Mouse (Mus musculus) lung, embryonic 15.5 days (tissue): ENCODE results near the gene Zc3h13. TPM values are rescaled to one million over a fixed set of nuclear protein-coding genes. Genes with fewer than 3 reads are reported as not detected.

Source experiments
- ATAC-seq: fragments of 200-750 bp; cut with Nextera tagmentation; 2 replicates; pipeline ENCODE4 v1.8.0; 2017; ENCODE audit warnings: moderate number of reproducible peaks, borderline replicate concordance; ENCODE audit not compliant: low FRiP score, low TSS enrichment; ENCODE audit errors: extremely low read depth
- H3K27ac ChIP-seq: fragments of 300-500 bp; sonication (generic); 2 replicates; pipeline ENCODE4 v1.5.1; 2015; ENCODE audit warnings: moderate library complexity, mild to moderate bottlenecking, inconsistent platforms
- H3K27me3 ChIP-seq: fragments of 300-500 bp; sonication (generic); 2 replicates; pipeline ENCODE4 v1.6.1; 2015; ENCODE audit warnings: inconsistent platforms
- H3K36me3 ChIP-seq: fragments of 300-500 bp; sonication (generic); 2 replicates; pipeline ENCODE4 v1.6.1; 2015; ENCODE audit warnings: inconsistent platforms
- H3K4me1 ChIP-seq: fragments of 300-500 bp; sonication (generic); 2 replicates; pipeline ENCODE4 v1.6.1; 2015; ENCODE audit warnings: inconsistent platforms
- H3K4me2 ChIP-seq: fragments of 300-500 bp; sonication (generic); 2 replicates; pipeline ENCODE4 v1.6.1; 2015; ENCODE audit warnings: inconsistent platforms, mild to moderate bottlenecking, moderate library complexity
- H3K4me3 ChIP-seq: fragments of 300-500 bp; sonication (generic); 2 replicates; pipeline ENCODE4 v1.5.1; 2015; ENCODE audit warnings: mild to moderate bottlenecking, inconsistent platforms
- H3K9ac ChIP-seq: fragments of 300-500 bp; sonication (generic); 2 replicates; pipeline ENCODE4 v1.6.1; 2015; ENCODE audit warnings: inconsistent platforms
- H3K9me3 ChIP-seq: fragments of 300-500 bp; sonication (generic); 2 replicates; pipeline ENCODE4 v1.6.1; 2016; ENCODE audit warnings: inconsistent platforms
- WGBS: fragments of 180-500 bp; shearing (Covaris S2); methylation state at CpG from one replicate; pipeline ENCODE4 v1.1.7; 2015; 5-methylcytosine and 5-hydroxymethylcytosine counted together
- microRNA-seq: library from miRNA; unstranded; fragments of <30 nt; microRNA quantifications from one replicate; pipeline ENCODE4, GENCODE M21; 2016
- polyA plus RNA-seq: library from polyadenylated mRNA; unstranded; fragments of >200 nt; fragmentation: Nextera tagmentation; extraction: Ambion mirVana; gene quantifications from 2 replicates; pipeline ENCODE4 v1.2.1, GENCODE M21; 2015

Zc3h13 gene
- polyA plus RNA-seq, 1 experiment from 2014 or later: 31.2 TPM

DNA sequence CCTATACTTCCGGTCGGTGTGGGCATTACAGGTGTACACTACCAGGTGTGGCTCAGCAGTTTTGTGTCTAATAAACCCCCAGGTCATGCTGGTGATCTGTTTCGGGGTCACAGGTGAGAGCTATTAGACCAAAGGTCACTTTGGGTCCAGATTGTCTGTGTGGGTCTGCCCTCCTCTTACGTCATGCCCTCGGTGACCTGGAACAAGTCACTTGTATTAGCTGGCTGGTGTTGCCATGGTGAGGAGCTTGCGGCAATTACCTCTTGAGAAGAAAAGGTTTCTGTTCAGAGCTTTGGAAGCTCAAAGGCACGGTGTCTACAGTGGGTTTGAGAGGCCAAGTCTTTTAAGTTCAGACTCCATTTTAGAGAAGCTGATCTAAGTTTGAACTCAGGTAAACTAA is 93.4 kb downstream of the Zc3h13 start:
- H3K36me3 ChIP-seq: no peaks in the 10 kb centered on the region
- 57% methylated on average over 7 of the region's 7 CpGs for WGBS
- H3K27me3 ChIP-seq: no peaks in the 10 kb centered on the region
- no peaks in the 10 kb centered on the region for H3K4me1 ChIP-seq
- ATAC-seq: no peak
- H3K9me3 ChIP-seq: no peaks in the 10 kb centered on the region
- H3K4me2 ChIP-seq: no peak overlapping the region
- no peak overlapping the region for H3K4me3 ChIP-seq
- no peak overlapping the region for H3K9ac ChIP-seq
- no peak overlapping the region for H3K27ac ChIP-seq

Small RNA genes lying within 50 kb of the gene (microRNA-seq; reads per million reads assigned to microRNA genes)
- not detected for gene Gm44482

Other genes starting within 250 kb of the Zc3h13 start
- 0.06 TPM in 1 of 2 replicates, not detected in the other for gene Lrrc63, start 153.5 kb upstream of the Zc3h13 start, polyA plus RNA-seq
- 53.4 and 62.6 TPM in 2 replicates for gene Lcp1, start 153.3 kb upstream of the Zc3h13 start, polyA plus RNA-seq
- gene Cpb2, start 42.1 kb upstream of the Zc3h13 start, polyA plus RNA-seq: 0.49 TPM in 1 of 2 replicates, not detected in the other
- not detected in 2 replicates for gene Siah3, start 171.6 kb downstream of the Zc3h13 start, polyA plus RNA-seq